Mouse (Mus musculus): Measurements from ENCODE around the gene 1110051M20Rik. TPM values are rescaled to one million over a fixed set of nuclear protein-coding genes. Genes with fewer than 3 reads are reported as not detected.

1110051M20Rik gene
- polyA plus RNA-seq, 1 experiment, result not detected

GRCm38 (mm10) chr2:91283972-91284371 is 160.5 kb downstream of the 1110051M20Rik start:
- Histone ChIP-seq H3K4me3 (ENCODE audit: insufficient read depth, low read depth, low read length) (no peak overlapping the region), H3K4me1 (ENCODE audit: control insufficient read depth, insufficient read depth, low read length) (peaks cover 6% of the 10 kb centered on the region), H3K27ac (ENCODE audit: insufficient read depth, low read depth, low read length) (peak overlapping the region; percentile 6; the same call in 1 of the 2 replicates)
- TF ChIP-seq POLR2A (IDR thresholded peaks at IDR 0.05; ENCODE audit: insufficient read depth, low read depth, low read length) (no peak), CTCF (IDR thresholded peaks at IDR 0.05; ENCODE audit: insufficient read depth, low read depth, low read length) (no peak)
- 48% methylated on average over 3 of the region's 3 CpGs for WGBS

GRCm38 (mm10) chr2:91281366-91281765 is 163.1 kb downstream of the 1110051M20Rik start:
- no peak for TF ChIP-seq CTCF (IDR thresholded peaks at IDR 0.05; ENCODE audit: insufficient read depth, low read depth, low read length)
- TF ChIP-seq POLR2A (IDR thresholded peaks at IDR 0.05; ENCODE audit: insufficient read depth, low read depth, low read length), result no peak
- H3K4me3 ChIP-seq (ENCODE audit: insufficient read depth, low read depth, low read length), result no peak overlapping the region
- 62% methylated on average over 5 of the region's 5 CpGs for WGBS
- peaks cover 6% of the 10 kb centered on the region for H3K4me1 ChIP-seq (ENCODE audit: control insufficient read depth, insufficient read depth, low read length)
- H3K27ac ChIP-seq (ENCODE audit: insufficient read depth, low read depth, low read length), result no peak overlapping the region

GRCm38 (mm10) chr2:91279372-91279755 is 165.1 kb downstream of the 1110051M20Rik start:
- WGBS, result 71% methylated on average over 2 of the region's 2 CpGs
- Histone ChIP-seq H3K4me3 (ENCODE audit: insufficient read depth, low read depth, low read length) (no peak overlapping the region), H3K27ac (ENCODE audit: insufficient read depth, low read depth, low read length) (no peak overlapping the region), H3K4me1 (ENCODE audit: control insufficient read depth, insufficient read depth, low read length) (peaks cover 1% of the 10 kb centered on the region; the same call in 1 of the 2 replicates)
- TF ChIP-seq CTCF (IDR thresholded peaks at IDR 0.05; ENCODE audit: insufficient read depth, low read depth, low read length) (no peak), POLR2A (IDR thresholded peaks at IDR 0.05; ENCODE audit: insufficient read depth, low read depth, low read length) (no peak)

- TF ChIP-seq POLR2A (IDR thresholded peaks at IDR 0.05; ENCODE audit: insufficient read depth, low read depth, low read length) (no peak), CTCF (IDR thresholded peaks at IDR 0.05; ENCODE audit: insufficient read depth, low read depth, low read length) (peak; percentile 23; the same call in 1 of the 2 replicates)
- no peak overlapping the region for H3K27ac ChIP-seq (ENCODE audit: insufficient read depth, low read depth, low read length)
- H3K4me3 ChIP-seq (ENCODE audit: insufficient read depth, low read depth, low read length), result no peak overlapping the region
- H3K4me1 ChIP-seq (ENCODE audit: control insufficient read depth, insufficient read depth, low read length), result no peaks in the 10 kb centered on the region; the same call in 1 of the 2 replicates
- WGBS, result 42% methylated on average over 10 of the region's 10 CpGs
Observed at GRCm38 (mm10) chr2:91278749-91279371, 165.6 kb downstream of the 1110051M20Rik start.

GRCm38 (mm10) chr2:91269687-91270133 is 174.8 kb downstream of the 1110051M20Rik start:
- H3K4me1 ChIP-seq (ENCODE audit: control insufficient read depth, insufficient read depth, low read length), result peaks cover 9% of the 10 kb centered on the region
- H3K27ac ChIP-seq (ENCODE audit: insufficient read depth, low read depth, low read length), result no peak overlapping the region
- no peak overlapping the region for H3K4me3 ChIP-seq (ENCODE audit: insufficient read depth, low read depth, low read length)
- WGBS, result 78% methylated on average over 8 of the region's 8 CpGs
- TF ChIP-seq CTCF (IDR thresholded peaks at IDR 0.05; ENCODE audit: insufficient read depth, low read depth, low read length) (no peak), POLR2A (IDR thresholded peaks at IDR 0.05; ENCODE audit: insufficient read depth, low read depth, low read length) (no peak)

- WGBS, result 81% methylated on average over 2 of the region's 2 CpGs
- Histone ChIP-seq H3K4me3 (ENCODE audit: insufficient read depth, low read depth, low read length) (no peak overlapping the region), H3K27ac (ENCODE audit: insufficient read depth, low read depth, low read length) (no peak overlapping the region), H3K4me1 (ENCODE audit: control insufficient read depth, insufficient read depth, low read length) (peaks cover 16% of the 10 kb centered on the region)
- TF ChIP-seq POLR2A (IDR thresholded peaks at IDR 0.05; ENCODE audit: insufficient read depth, low read depth, low read length), result no peak
- TF ChIP-seq CTCF (IDR thresholded peaks at IDR 0.05; ENCODE audit: insufficient read depth, low read depth, low read length), result no peak
Observed at GRCm38 (mm10) chr2:91268706-91269105, 175.8 kb downstream of the 1110051M20Rik start.

GRCm38 (mm10) chr2:91268042-91268441 is 176.5 kb downstream of the 1110051M20Rik start:
- TF ChIP-seq POLR2A (IDR thresholded peaks at IDR 0.05; ENCODE audit: insufficient read depth, low read depth, low read length), result no peak
- TF ChIP-seq CTCF (IDR thresholded peaks at IDR 0.05; ENCODE audit: insufficient read depth, low read depth, low read length), result no peak
- Histone ChIP-seq H3K4me1 (ENCODE audit: control insufficient read depth, insufficient read depth, low read length) (peaks cover 16% of the 10 kb centered on the region), H3K4me3 (ENCODE audit: insufficient read depth, low read depth, low read length) (no peak overlapping the region), H3K27ac (ENCODE audit: insufficient read depth, low read depth, low read length) (no peak overlapping the region)
- WGBS, result 94% methylated on average over 3 of the region's 3 CpGs

GRCm38 (mm10) chr2:91264711-91265681 is 179.5 kb downstream of the 1110051M20Rik start, which contains the start of gene Arfgap2:
Gene Arfgap2 (plus strand): TSS chr2:91264974.
- peaks cover 15% of the 10 kb centered on the region for H3K4me1 ChIP-seq (ENCODE audit: control insufficient read depth, insufficient read depth, low read length)
- WGBS, result under 1% methylated on average over 72 of the region's 72 CpGs
- TF ChIP-seq CTCF (IDR thresholded peaks at IDR 0.05; ENCODE audit: insufficient read depth, low read depth, low read length), result no peak
- TF ChIP-seq POLR2A (IDR thresholded peaks at IDR 0.05; ENCODE audit: insufficient read depth, low read depth, low read length), result no peak
- H3K27ac ChIP-seq (ENCODE audit: insufficient read depth, low read depth, low read length), result peak within 1 kb of the TSS; percentile 68
- peak within 1 kb of the TSS; percentile 71 for H3K4me3 ChIP-seq (ENCODE audit: insufficient read depth, low read depth, low read length)
